Mouse (Mus musculus) heart, embryonic 12.5 days (tissue): ENCODE results near the gene Atp23. TPM values are rescaled to one million over a fixed set of nuclear protein-coding genes. Genes with fewer than 3 reads are reported as not detected.

Experiments
- ATAC-seq: fragments of 200-750 bp; cut with Nextera tagmentation; 2 replicates; pipeline ENCODE4 v1.8.0; 2017; ENCODE audit warnings: moderate TSS enrichment, moderate library complexity; ENCODE audit not compliant: insufficient number of reproducible peaks, low FRiP score
- H3K27ac ChIP-seq: fragments of 300-500 bp; sonication (generic); 2 replicates; pipeline ENCODE4 v1.5.1; 2016; ENCODE audit warnings: mild to moderate bottlenecking, moderate library complexity; ENCODE audit not compliant: poor library complexity, severe bottlenecking
- H3K27me3 ChIP-seq: fragments of 300-500 bp; sonication (generic); replicated peaks from 2 replicates; pipeline ENCODE4 v1.6.1; 2016; ENCODE audit warnings: mild to moderate bottlenecking, moderate library complexity
- H3K36me3 ChIP-seq: fragments of 300-500 bp; sonication (generic); 2 replicates; pipeline ENCODE4 v1.6.1; 2016; ENCODE audit warnings: mild to moderate bottlenecking, moderate library complexity
- H3K4me1 ChIP-seq: fragments of 300-500 bp; sonication (generic); replicated peaks from 2 replicates; pipeline ENCODE4 v1.6.1; 2016; ENCODE audit warnings: mild to moderate bottlenecking
- H3K4me2 ChIP-seq: fragments of 300-500 bp; sonication (generic); 2 replicates; pipeline ENCODE4 v1.6.1; 2016; ENCODE audit warnings: mild to moderate bottlenecking, moderate library complexity
- H3K4me3 ChIP-seq: fragments of 300-500 bp; sonication (generic); 2 replicates; pipeline ENCODE4 v1.5.1; 2016; ENCODE audit warnings: mild to moderate bottlenecking
- H3K9ac ChIP-seq: fragments of 300-500 bp; sonication (generic); 2 replicates; pipeline ENCODE4 v1.6.1; 2016; ENCODE audit warnings: mild to moderate bottlenecking, moderate library complexity
- H3K9me3 ChIP-seq: fragments of 300-500 bp; sonication (generic); replicated peaks from 2 replicates; pipeline ENCODE4 v1.6.1; 2016; ENCODE audit warnings: mild to moderate bottlenecking, moderate library complexity
- WGBS: fragments of 180-500 bp; shearing (Covaris S2); methylation state at CpG from one replicate; pipeline ENCODE4 v1.1.7; 2016; 5-methylcytosine and 5-hydroxymethylcytosine counted together
- polyA plus RNA-seq: library from polyadenylated mRNA; unstranded; fragments of >200 nt; fragmentation: Nextera tagmentation; extraction: Ambion mirVana; gene quantifications from 2 replicates; pipeline ENCODE4 v1.2.1, GENCODE M21; 2016

Gene Atp23
- polyA plus RNA-seq = 8.2 and 10.0 TPM in 2 replicates

- H3K9me3 ChIP-seq = peaks cover 4% of the 10 kb centered on the region; the same call in 1 of the 2 replicates
- H3K4me2 ChIP-seq = peak within 1 kb of the TSS; percentile 91
- WGBS = under 1% methylated on average over 55 of the region's 56 CpGs
- H3K36me3 ChIP-seq = peaks cover 21% of the 10 kb centered on the region
- peak within 1 kb of the TSS; percentile 74 for H3K4me3 ChIP-seq
- H3K9ac ChIP-seq = peak within 1 kb of the TSS; percentile 87
- peak; percentile 87 for ATAC-seq
- no peaks in the 10 kb centered on the region for H3K27me3 ChIP-seq
- H3K4me1 ChIP-seq = peaks cover 10% of the 10 kb centered on the region
- H3K27ac ChIP-seq = peak within 1 kb of the TSS; percentile 1; the same call in 1 of the 2 replicates
Observed at GRCm38 (mm10) chr10:126900821-126901487, at the start of gene Atp23. TSS of gene Atp23 (minus strand) at chr10:126901355.

- Histone ChIP-seq H3K27me3 (no peaks in the 10 kb centered on the region), H3K4me2 (0 out of 2 replicates have a peak overlapping the region, but pooled peaks have one; percentile 6), H3K9me3 (peaks cover 14% of the 10 kb centered on the region; the same call in 1 of the 2 replicates), H3K4me3 (no peak overlapping the region), H3K36me3 (no peaks in the 10 kb centered on the region), H3K27ac (peak overlapping the region; percentile 88), H3K9ac (no peak overlapping the region), H3K4me1 (peaks cover 31% of the 10 kb centered on the region)
- WGBS = 33% methylated on average over 4 of the region's 4 CpGs
- ATAC-seq = peak; percentile 58; the same call in 1 of the 2 replicates
Observed at GRCm38 (mm10) chr10:126950572-126950971, 49.4 kb upstream of the Atp23 start.

- no peaks in the 10 kb centered on the region for H3K27me3 ChIP-seq
- no peaks in the 10 kb centered on the region for H3K36me3 ChIP-seq
- H3K4me2 ChIP-seq = no peak overlapping the region
- H3K4me1 ChIP-seq = peaks cover 27% of the 10 kb centered on the region
- peaks cover 16% of the 10 kb centered on the region; the same call in 1 of the 2 replicates for H3K9me3 ChIP-seq
- H3K4me3 ChIP-seq = no peak overlapping the region
- 54% methylated on average over 5 of the region's 5 CpGs for WGBS
- no peak overlapping the region for H3K9ac ChIP-seq
- peak overlapping the region; percentile 88 for H3K27ac ChIP-seq
- ATAC-seq = no peak
Observed at GRCm38 (mm10) chr10:126949824-126950223, 48.7 kb upstream of the Atp23 start.

GRCm38 (mm10) chr10:126945531-126945930 is 44.4 kb upstream of the Atp23 start:
- H3K27me3 ChIP-seq = no peaks in the 10 kb centered on the region
- peaks cover 16% of the 10 kb centered on the region; the same call in 1 of the 2 replicates for H3K9me3 ChIP-seq
- H3K9ac ChIP-seq = no peak overlapping the region
- no peak for ATAC-seq
- H3K4me1 ChIP-seq = peaks cover 26% of the 10 kb centered on the region
- H3K4me2 ChIP-seq = no peak overlapping the region
- H3K27ac ChIP-seq = no peak overlapping the region
- H3K36me3 ChIP-seq = no peaks in the 10 kb centered on the region
- 88% methylated on average over 5 of the region's 5 CpGs for WGBS
- no peak overlapping the region for H3K4me3 ChIP-seq

- Histone ChIP-seq H3K4me2 (peak overlapping the region; percentile 25; the same call in 1 of the 2 replicates), H3K27ac (peak overlapping the region; percentile 72)
Observed at GRCm38 (mm10) chr10:126940949-126941348, 39.8 kb upstream of the Atp23 start.

GRCm38 (mm10) chr10:126935556-126936381 is 34.6 kb upstream of the Atp23 start:
- H3K27me3 ChIP-seq = no peaks in the 10 kb centered on the region
- H3K4me3 ChIP-seq = no peak overlapping the region
- no peak overlapping the region for H3K4me2 ChIP-seq
- peaks cover 9% of the 10 kb centered on the region for H3K9me3 ChIP-seq
- ATAC-seq = no peak
- peak overlapping the region; percentile 45 for H3K27ac ChIP-seq
- WGBS = 47% methylated on average over 18 of the region's 18 CpGs
- peak overlapping the region; percentile 61; the same call in 1 of the 2 replicates for H3K9ac ChIP-seq
- no peaks in the 10 kb centered on the region for H3K36me3 ChIP-seq
- H3K4me1 ChIP-seq = peaks cover 47% of the 10 kb centered on the region

More at GRCm38 (mm10) chr10:126940949-126941348, 39.8 kb upstream of the Atp23 start:
- Histone ChIP-seq H3K4me1 (peaks cover 29% of the 10 kb centered on the region), H3K4me3 (no peak overlapping the region), H3K9me3 (peaks cover 14% of the 10 kb centered on the region), H3K9ac (no peak overlapping the region), H3K36me3 (no peaks in the 10 kb centered on the region), H3K27me3 (no peaks in the 10 kb centered on the region)
- 38% methylated on average over 7 of the region's 7 CpGs for WGBS
- ATAC-seq = peak; percentile 60; the same call in 1 of the 2 replicates

- Histone ChIP-seq H3K4me3 (no peak overlapping the region), H3K9ac (peak overlapping the region; percentile 61; the same call in 1 of the 2 replicates), H3K27me3 (no peaks in the 10 kb centered on the region), H3K4me2 (no peak overlapping the region), H3K27ac (peak overlapping the region; percentile 45), H3K36me3 (no peaks in the 10 kb centered on the region), H3K4me1 (peaks cover 47% of the 10 kb centered on the region), H3K9me3 (peaks cover 9% of the 10 kb centered on the region)
- no peak for ATAC-seq
- WGBS = 86% methylated on average over 8 of the region's 8 CpGs
Observed at GRCm38 (mm10) chr10:126935121-126935520, 34.0 kb upstream of the Atp23 start.

- peaks cover 9% of the 10 kb centered on the region for H3K9me3 ChIP-seq
- H3K9ac ChIP-seq = no peak overlapping the region
- no peaks in the 10 kb centered on the region for H3K36me3 ChIP-seq
- no peaks in the 10 kb centered on the region for H3K27me3 ChIP-seq
- peaks cover 48% of the 10 kb centered on the region for H3K4me1 ChIP-seq
- 90% methylated on average over 13 of the region's 13 CpGs for WGBS
- H3K4me3 ChIP-seq = no peak overlapping the region
- no peak for ATAC-seq
- H3K4me2 ChIP-seq = no peak overlapping the region
- no peak overlapping the region for H3K27ac ChIP-seq
Observed at GRCm38 (mm10) chr10:126934561-126934960, 33.4 kb upstream of the Atp23 start.

- no peak overlapping the region for H3K4me2 ChIP-seq
Observed at GRCm38 (mm10) chr10:126931760-126932139, 30.6 kb upstream of the Atp23 start.

GRCm38 (mm10) chr10:126931123-126931759 is 30.1 kb upstream of the Atp23 start:
- Histone ChIP-seq H3K9me3 (no peaks in the 10 kb centered on the region), H3K27me3 (no peaks in the 10 kb centered on the region), H3K9ac (peak overlapping the region; percentile 59; the same call in 1 of the 2 replicates), H3K27ac (peak overlapping the region; percentile 94), H3K4me2 (peak overlapping the region; percentile 27), H3K4me3 (no peak overlapping the region), H3K36me3 (no peaks in the 10 kb centered on the region), H3K4me1 (peaks cover 69% of the 10 kb centered on the region)
- no peak for ATAC-seq
- WGBS = 40% methylated on average over 8 of the region's 8 CpGs

More at GRCm38 (mm10) chr10:126931760-126932139, 30.6 kb upstream of the Atp23 start:
- Histone ChIP-seq H3K4me1 (peaks cover 68% of the 10 kb centered on the region), H3K27me3 (no peaks in the 10 kb centered on the region), H3K4me3 (no peak overlapping the region), H3K36me3 (no peaks in the 10 kb centered on the region), H3K9ac (no peak overlapping the region), H3K27ac (peak overlapping the region; percentile 94), H3K9me3 (no peaks in the 10 kb centered on the region)
- ATAC-seq = no peak
